Mouse (Mus musculus) lung, postnatal 4 days (tissue): ENCODE measurements around the gene Eepd1.

Experiments used
- DNase-seq, 2 experiments: peaks; one replicate each; pipeline ENCODE4 v3.0.0; 2021

Gene Eepd1

GRCm38 (mm10) chr9:25535487-25535886 is 54.1 kb downstream of the Eepd1 start:
- no peak for DNase-seq

DNA sequence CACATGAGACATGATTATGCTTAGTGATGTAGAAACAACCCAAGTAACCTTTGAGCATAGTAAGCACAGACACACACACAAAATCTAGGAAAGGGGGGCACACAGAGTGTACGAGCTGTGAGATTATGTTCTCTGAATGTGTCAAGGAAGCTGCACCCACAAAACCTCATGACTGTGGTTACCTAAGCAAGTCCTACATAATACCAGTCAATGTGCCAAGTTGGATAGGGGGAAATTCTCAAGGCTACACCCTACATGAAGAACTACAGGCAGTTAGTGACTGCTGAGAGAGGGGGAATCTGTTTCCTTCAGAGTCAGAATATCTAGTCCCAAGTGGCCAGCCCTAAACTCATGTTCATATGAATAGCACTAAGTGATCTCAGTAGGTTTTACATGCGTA is 58.1 kb downstream of the Eepd1 start:
- DNase-seq, result no peak

DNA sequence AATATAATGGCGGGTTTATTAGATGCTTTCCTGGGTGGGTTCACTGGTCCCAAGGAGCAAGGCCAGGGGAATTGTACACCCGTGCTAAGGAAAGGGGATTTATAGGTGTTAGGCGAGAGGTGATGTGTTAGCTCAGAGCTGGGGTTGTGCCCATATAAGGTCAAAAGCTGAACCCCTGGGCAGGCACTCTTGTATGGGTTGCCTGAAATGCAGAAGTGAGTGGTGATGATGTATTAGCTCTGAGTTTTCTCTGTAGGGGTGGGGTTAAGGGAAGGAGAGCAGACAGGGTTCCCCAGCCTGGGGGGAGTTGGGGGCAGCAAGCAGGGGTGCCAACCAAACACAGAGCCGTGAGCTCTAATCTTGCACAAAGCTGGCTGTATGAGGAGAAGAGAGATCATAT is 60.0 kb downstream of the Eepd1 start:
- DNase-seq, result peak in 1 of 2 experiments; percentile 17

DNA sequence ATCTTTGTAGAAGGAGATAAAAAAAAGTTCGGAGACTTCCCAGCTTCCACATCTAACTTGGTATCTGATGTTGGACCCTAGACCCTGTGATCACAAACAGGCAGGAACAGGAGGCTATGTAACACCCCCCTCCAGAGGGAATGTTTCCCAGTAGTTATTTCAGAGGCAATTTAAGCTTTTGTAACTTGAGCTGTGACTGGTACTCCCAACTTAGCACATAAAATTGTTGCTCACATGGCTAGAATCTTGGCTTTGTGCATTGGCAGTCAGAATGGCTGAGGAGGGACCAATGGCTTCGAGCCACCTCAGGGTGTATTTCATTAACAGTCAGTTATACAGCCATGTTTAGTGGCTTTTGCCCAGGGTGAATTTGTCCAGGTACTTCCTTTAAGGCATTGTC is 63.9 kb downstream of the Eepd1 start:
- no peak for DNase-seq

- DNase-seq, result peak in 1 of 2 experiments; percentile 33
Observed at GRCm38 (mm10) chr9:25549130-25550060, 68.0 kb downstream of the Eepd1 start.

DNA sequence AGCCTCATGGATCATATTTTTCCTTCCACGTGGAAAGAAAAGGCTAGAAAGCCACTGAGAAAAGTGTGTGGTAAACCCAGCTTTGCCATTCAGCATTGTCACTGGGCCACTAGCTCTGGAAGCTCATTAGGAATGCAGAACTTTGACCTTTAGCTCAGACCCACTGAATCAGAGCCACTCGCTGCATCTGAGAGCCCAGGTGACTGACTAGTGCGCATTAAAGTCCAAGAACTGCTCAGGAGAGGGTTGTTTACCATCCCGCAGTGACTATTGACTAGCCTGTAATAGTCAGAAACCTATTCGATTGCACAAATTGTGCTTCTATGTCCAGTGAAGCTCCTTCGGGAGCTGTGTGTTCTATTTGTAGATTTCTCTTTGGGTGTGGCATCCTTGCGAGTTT is 68.8 kb downstream of the Eepd1 start:
- DNase-seq, result no peak

- DNase-seq, result no peak
Observed at GRCm38 (mm10) chr9:25552532-25552931, 71.2 kb downstream of the Eepd1 start.

GRCm38 (mm10) chr9:25554246-25554803 is 73.0 kb downstream of the Eepd1 start:
- DNase-seq, result no peak

DNA sequence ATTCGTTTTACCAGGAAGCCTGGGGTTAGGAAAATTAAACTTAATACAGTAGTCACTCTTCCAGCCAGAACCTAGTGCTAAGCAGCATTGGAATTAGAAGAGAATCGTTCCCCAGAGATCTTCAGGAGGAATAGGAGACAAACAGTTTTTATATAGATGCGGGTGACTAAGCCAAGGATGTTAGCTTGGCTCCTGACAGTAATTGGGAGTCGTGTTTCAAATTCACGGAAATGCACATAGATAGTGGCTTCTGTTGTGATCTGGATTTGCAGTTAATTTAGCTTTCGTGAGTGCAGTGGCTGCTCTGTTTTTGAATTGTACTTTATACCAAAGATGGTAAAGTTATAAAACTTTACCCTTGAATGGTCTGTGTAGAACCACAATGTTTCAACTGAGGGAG is 73.9 kb downstream of the Eepd1 start:
- no peak for DNase-seq

DNA sequence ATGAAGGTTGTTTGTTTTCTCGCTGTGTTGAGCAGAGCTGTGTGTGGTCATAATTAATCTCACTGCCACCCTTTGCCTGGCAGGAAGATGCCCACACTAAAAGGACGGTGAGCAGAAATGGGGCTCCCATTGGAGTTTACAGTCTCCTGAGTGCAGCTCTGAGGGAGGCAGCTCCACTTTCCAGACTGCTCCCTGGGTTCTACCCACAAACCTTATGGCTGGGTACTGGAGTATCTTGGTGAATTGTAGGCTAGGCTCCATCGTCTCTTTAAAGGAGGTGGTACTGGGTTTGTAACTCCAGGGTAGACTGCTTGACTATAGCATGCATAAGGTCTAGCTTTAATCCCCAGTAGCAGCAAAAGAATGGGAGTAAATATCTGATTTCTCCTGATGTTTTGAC is 74.7 kb downstream of the Eepd1 start:
- DNase-seq, result no peak

- no peak for DNase-seq
Observed at GRCm38 (mm10) chr9:25557378-25557777, 76.0 kb downstream of the Eepd1 start.

DNA sequence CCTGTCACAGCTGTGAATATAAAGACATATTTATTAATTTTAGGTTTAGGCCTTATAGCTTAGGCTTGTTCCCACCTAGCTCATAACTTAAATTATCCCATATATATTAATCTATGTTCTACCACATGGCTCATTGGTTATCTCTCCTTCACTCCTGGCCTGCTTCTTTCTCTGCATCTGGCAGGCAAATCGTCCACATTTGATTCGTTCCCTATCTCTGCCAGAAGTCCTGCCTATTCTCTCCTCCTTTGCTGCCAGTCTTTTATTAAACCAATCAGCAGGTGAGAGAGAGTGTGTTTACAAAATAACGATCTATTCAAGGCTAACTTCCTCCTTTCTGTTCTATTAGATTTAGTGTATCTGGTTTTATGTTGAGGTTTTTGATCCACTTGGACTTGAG is 77.5 kb downstream of the Eepd1 start:
- no peak for DNase-seq

DNA sequence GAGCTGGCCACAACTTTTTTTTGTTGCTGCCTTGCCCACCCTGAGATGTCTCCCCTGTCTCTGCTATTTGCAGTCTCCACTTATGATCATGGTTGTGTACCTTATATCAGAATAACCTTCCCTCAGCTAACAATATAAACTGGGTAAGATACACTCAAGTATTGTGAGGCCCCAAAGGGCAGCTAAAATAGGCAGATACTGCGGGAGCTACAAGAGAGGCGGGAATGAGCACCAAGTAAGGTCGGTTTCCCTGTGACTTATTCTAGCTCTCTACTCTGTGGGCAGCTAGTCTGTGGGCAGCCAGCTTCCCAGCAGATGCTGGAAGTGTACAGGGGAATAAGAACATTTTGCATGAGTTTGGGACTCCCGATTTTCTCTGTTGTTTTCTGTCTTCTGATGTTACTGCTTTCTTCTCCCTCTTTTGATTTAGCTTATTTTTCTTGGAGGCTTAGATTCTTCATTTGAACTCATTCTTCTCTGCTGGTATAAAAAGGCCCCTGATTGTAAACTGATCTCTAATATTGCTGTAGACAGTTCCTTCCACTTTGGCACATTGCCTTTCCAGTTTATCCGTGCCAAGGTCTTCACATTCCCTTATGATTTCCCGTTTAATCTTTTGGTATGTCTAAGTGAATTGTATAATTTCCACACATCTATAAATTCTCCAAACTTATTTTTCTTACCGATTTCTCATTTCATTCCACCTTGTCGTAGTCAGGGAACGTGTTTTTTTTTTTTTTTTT is 78.8 kb downstream of the Eepd1 start:
- DNase-seq, result no peak

- DNase-seq, result no peak
Observed at GRCm38 (mm10) chr9:25561143-25561542, 79.8 kb downstream of the Eepd1 start.

DNA sequence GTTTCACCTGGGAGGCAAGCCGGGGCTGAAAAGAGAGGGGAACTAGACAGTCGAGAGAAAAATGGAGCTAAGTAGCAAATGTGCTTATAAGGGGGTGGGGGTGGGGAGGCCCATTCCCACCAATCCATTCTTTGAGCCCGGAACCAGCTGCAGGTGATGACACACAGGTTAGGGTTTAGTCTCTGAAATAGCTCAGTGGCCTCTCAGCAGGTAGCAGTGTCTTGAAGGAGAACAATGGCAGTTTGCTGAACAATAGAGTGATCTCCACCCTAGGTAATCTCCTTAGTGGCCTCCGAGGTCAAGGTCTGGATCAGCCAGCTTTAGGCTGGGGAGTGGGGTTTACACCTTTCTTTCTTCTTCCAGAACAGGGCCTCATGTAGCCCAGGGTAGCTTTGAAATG is 82.5 kb downstream of the Eepd1 start:
- no peak for DNase-seq

GRCm38 (mm10) chr9:25567071-25567470 is 85.7 kb downstream of the Eepd1 start:
- DNase-seq, result no peak

GRCm38 (mm10) chr9:25568783-25569182 is 87.4 kb downstream of the Eepd1 start:
- no peak for DNase-seq

DNA sequence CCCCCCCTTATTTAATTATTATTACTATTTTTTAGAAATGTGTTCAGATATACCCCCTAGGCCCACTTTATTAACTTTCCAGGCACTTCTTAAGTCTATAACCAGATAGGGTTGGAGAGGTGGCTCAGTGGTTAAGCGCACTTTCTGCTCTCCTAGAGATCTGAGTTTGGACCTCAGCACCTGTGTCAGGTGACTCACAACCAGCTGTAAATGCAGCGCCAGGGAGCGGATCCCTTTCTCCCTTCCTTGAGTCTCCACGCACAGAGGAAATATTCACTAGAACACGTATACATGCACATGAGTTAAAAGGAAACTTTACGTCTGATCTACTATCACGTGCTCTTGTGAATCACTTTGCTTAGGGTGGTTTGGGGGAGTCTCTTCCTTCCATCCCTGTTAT is 88.7 kb downstream of the Eepd1 start:
- no peak for DNase-seq

DNA sequence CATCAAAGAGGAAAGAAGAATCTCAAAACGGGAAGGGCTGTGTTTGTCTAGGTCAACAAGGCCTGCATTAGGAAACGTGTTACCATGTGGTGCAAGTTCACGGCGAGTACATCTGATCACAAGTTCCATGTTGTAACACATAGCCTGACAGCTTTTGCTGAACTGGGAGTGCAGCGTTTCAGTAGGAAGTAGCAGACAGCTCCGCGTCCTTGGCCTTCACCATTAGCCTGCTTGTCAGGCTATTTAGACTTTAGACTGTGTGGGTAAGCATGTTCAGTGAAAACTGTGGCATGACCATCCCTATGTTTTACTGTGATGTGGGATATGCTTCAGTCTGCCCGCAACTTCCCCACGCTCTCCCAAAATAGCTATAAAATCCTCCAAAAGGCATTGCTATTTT is 89.1 kb downstream of the Eepd1 start:
- peak; percentile 31 to 47 for DNase-seq

- no peak for DNase-seq
Observed at GRCm38 (mm10) chr9:25571381-25571780, 90.0 kb downstream of the Eepd1 start.

- DNase-seq, result no peak
Observed at GRCm38 (mm10) chr9:25573753-25574152, 92.4 kb downstream of the Eepd1 start.

GRCm38 (mm10) chr9:25574186-25574585 is 92.8 kb downstream of the Eepd1 start:
- DNase-seq, result no peak

GRCm38 (mm10) chr9:25578674-25579596 is 97.6 kb downstream of the Eepd1 start:
- no peak for DNase-seq
